Mouse (Mus musculus) testis, postnatal 14 days (tissue): Measurements from ENCODE around the gene Tefm.
"Not testable (repeated sequence)": the region's sequence is repeated elsewhere in the genome, so short reads cannot be mapped to it uniquely, and the experiment has no call there.

ENCODE experiments used
- DNase-seq: peaks from one replicate; pipeline ENCODE4 v3.0.0; 2021; ENCODE audit warnings: low spot score

Gene Tefm

GRCm38 (mm10) chr11:80141825-80142521, at the start of gene Tefm:
Gene Tefm (minus strand): TSS chr11:80142175.
- DNase-seq = peak; percentile 86

GRCm38 (mm10) chr11:80190280-80190679, 48.3 kb upstream of the Tefm start:
- DNase-seq = no peak

DNA sequence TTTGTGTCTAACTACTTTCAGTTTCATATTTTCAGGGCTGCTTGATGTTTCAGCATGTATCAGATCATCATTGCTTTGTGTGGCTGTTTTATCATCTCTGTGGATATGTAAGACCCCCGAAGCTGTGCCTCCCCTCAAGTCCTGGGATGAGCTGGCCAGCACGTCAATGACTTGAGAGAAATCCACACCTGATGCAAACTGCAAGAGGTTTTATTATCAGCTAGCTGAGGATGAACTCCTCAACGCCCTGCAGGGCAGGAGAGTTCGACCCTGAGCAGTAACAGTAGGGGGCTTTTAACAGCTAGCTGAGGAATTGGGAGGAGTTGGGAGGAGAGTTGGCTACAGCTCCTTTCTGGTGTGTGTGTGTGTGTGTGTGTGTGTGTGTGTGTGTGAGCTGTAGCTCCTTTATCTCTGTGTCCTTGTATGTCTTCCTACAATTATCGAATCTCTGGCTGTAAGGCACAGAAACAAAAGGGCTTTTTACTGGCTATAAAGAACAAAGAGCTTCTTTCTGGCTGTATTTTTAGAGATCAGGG, 43.5 kb upstream of the Tefm start:
- peak; percentile 55 for DNase-seq

DNA sequence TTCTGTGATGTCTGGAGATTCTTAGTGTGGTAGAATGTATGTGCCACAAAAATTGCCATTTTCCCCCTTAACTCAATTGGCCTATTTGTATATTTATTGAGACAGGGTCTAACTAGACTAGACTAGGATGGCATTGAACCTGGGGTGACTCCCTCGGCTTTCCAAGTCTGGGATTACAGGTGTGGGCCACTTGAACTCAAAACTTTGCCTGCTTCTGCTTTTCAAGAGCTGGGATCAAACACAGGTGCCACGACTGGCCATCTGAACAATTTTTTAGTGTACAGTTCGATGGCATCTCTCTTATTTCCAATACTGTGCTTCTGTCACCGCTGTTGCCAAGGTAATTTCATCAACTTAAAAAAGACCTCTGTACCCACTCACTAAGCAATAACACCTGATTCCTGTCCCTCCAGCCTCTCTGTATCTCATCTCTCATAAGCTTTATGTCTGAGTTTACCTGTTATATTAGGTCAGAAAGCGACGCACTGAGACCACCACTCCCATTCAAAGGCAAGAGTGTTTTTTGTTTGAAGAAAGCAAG, 42.6 kb upstream of the Tefm start:
- no peak for DNase-seq

DNA sequence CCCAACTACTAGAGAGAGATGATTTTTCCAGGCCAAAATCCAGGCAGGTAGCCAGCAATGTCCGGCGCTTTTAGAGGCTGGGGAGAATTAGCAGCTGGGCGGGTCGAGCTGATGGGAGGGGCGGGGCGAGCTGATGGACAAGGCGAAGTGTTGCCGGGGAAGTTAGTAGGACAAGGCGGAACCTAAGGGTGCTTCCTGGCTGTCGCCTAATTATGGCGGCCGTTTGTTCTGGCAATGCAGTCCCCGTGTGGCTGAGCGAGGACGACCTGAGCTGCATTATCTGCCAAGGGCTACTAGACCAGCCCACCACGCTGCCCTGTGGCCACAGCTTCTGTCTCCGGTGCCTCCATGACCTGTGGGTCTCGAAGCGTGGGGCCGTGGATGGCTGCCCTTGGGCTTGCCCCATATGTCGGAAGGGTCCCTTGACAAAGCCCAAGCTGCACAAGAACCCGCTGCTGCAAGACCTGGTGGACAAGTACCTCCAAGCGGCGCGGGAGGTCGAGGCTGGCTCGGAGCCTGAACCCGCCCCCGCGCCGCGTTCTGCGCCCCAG, 41.8 kb upstream of the Tefm start, which contains the start of gene Rnf135:
Gene Rnf135, plus strand, starts transcription at position 147 of the 551 bp plus-strand sequence.
- DNase-seq = peak; percentile 88

DNA sequence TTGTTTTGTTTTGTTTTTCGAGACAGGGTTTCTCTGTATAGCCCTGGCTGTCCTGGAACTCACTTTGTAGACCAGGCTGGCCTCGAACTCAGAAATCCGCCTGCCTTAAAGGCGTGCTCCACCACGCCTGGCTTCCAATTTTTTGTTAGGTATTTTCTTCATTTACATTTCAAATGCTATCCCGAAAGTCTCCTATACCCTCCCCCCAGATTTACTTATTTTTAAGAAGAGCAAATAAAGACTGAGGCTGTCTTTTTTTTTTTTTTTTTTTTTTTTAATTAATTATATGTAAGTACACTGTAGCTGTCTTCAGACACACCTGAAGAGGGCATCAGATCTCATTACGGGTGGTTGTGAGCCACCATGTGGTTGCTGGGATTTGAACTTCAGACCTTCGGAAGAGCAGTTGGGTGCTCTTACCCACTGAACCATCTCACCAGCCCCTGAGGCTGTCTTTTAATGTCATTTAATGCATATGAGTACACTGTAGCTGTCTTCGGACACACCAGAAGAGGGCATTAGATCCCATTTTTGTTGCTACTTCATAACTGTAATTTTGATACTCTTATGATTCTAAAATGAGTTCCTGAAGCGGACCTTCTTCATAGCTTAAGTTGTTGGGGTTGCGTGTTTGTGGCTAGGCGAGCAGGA, 41.2 kb upstream of the Tefm start:
- not testable (repeated sequence) for DNase-seq

DNA sequence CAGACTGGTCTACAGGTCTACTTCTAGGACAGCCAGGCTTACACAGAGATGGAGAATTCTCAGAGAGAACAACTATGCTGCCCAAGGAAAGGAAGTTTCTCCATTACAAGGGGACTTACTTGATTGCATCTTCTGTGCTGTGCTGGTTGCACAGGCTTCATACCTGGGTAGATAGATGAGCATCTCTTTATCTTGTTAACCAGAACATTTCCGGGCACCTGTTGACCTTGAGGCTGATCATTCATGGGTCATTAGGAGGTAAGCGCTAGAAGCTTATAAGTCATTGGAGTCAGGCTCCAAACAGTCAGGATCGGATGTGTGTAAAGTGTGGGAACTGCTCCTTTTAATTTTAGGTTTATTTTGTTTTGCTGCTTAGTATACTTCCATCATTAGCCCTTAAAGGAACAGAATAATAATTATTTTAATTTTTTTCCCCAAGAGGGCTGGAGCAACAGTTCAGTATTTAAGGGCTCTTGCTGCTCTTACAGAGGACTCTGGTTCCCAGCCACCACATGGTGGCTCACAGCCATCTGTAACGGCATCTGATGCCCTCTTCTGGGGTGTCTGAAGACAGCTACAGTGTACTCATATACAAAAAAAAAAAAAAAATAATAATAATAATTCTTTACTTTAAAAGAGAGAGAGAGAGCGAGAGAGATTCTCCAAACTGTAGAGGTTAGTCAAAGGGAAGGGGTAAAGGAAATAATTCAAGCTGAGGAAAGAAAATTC, 39.2 kb upstream of the Tefm start:
- DNase-seq = no peak

DNA sequence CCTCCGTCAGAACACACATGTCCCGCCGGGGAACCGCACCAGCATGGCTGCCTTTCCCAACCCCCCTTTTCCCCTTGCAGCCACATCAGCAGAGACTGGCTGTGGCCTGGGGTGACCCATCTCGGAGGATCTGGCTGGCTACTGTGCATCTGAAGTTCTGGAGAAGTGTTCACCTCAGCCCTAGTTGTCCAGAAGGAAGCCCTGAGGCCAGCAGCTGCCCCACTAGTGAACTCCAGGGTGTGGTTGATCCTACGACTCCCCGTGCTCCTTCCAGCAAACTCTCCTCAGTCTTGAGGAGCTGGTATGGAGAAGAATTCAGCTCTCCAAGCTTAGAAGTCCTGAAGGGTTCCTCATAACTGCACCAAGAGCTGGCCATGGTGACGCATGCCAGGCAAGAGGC, 36.3 kb upstream of the Tefm start:
- DNase-seq = no peak

- no peak for DNase-seq
Measured at GRCm38 (mm10) chr11:80176911-80177895, 35.2 kb upstream of the Tefm start.

GRCm38 (mm10) chr11:80173963-80174670, 32.1 kb upstream of the Tefm start:
- no peak for DNase-seq

- no peak for DNase-seq
Measured at GRCm38 (mm10) chr11:80171884-80172283, 29.9 kb upstream of the Tefm start.

DNA sequence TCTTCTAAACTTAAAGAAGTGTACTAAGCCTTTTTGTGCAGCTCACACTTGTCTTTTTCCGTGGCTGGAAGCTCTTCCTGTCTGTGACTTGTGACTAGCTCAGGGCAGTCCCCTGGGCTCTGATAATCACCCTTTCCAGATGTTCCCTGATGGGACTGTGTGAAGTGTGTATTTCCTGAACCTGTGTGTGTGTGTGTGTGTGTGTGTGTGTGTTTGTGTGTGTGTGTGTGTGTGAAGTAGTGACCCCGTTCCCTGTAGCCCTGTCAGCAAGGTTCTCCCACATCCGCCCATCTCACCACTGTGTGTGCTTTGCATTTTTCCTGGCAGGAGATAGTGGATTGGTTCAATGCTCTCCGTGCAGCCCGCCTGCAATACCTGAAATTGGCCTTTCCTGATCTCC, 28.4 kb upstream of the Tefm start:
- DNase-seq = no peak

- no peak for DNase-seq
Measured at GRCm38 (mm10) chr11:80169629-80170028, 27.7 kb upstream of the Tefm start.

DNA sequence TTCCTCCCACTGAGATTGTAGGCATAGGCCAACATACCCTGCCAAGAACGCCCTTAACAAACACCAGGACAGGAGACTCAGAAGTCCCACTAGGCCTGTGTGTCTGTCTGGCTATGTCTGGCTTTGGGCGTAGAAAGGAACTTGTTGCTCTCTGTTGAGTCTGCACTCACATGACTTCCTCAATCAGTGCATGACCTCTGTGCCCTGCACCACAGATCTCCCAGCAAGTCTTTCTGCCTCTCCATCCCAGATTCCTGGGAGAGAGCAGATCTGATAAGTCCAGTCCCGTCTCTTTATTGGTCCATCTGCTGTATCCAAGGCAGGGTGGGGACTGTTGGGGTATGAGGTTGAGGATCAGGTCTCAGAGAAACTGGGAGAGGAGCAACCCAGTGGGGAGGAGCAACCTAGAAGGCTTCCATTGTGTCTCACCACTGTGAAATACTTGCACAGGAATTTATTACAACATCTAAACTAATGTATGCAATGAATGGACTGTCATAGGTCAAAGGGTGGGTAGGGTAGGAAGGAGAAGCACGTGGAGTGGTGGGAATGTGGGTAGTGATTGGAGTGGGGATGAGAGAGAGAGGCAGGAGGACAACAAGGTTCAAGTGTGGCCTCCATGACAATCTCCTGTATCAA, 26.8 kb upstream of the Tefm start:
- DNase-seq = no peak

DNA sequence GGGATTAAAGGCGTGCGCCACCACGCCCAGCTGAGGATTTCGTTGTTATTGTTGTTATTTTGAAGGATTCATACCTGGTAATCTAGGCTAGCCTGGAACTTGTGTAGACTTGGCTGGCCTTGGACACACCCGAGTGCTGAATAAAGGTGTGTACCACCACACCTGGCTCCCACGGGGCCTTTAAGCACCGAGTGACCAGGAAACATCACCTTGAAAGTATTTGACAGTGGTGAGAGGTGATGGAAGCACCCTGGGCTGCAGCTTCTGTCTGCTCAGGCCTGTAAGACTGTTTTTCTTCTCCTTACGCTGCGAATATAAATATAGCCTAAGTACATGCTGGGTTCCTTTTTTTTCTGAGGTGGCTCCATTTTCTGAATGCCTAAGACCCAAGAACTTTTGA, 26.1 kb upstream of the Tefm start:
- no peak for DNase-seq

GRCm38 (mm10) chr11:80164224-80164623, 22.2 kb upstream of the Tefm start:
- no peak for DNase-seq

DNA sequence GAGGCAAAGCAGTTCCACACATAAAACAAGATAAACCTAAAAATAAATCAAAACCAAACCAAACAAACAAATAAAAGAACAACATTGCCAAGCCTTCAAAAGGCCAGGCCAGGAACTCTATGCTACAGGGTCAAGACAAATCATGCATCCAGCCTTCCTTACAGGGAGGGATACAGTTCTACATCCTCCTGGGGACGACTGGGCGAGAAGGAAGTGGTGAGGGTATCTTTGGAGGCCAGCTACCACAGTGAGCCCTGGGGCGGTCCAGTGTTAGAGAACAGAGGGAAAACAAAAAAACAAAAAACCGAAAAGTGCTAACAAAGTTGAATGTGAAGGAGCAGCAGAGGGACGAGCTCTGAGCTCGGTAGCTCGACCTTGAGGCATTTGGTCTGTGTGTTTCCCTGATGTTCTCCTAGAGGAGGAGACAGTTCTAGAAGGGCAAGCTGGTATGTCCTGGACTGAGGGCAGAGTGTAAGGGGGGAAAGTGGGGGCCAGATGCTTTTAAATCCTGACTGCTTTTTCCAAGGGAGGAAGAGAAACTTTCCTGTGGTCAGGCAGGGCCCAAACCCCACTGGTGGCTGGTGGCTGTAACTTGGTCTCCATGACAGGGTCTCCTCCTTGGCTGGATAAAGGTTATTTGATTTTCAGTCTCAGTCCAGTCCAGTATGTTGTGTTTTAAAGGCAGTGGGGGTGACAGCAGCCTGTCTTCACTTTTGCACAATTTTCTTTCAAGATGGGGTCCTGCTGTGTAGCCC, 21.6 kb upstream of the Tefm start:
- DNase-seq = no peak

DNA sequence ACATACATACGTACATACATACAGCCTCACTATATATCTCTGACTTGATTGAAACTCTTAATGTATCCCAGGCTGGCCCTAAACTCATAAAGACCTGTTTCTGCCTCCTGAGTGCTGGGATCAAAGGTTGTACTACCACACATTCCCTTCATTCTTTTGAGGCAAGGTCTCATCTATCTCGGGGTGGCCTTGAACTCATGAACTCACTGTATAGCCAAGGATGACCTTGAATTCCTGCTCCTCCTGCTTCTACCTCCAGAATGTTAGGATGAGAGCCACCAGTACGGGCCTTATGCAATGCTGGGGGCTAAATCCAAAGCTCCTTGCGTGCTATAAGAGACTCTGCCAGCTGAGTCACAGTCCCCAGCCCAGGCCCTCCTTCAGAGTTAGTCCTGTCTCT, 19.1 kb upstream of the Tefm start:
- no peak for DNase-seq

- no peak for DNase-seq
Measured at GRCm38 (mm10) chr11:80159018-80159417, 17.0 kb upstream of the Tefm start.
